Mouse (Mus musculus) heart, adult 11 months (tissue): Measurements from ENCODE around the gene Exoc4.

Experiments
- DNase-seq: peaks from one replicate; pipeline ENCODE4 v3.0.0; 2022

Gene Exoc4

GRCm38 (mm10) chr6:33872192-33872591 lies 623.3 kb downstream of the Exoc4 start:
- DNase-seq = no peak

- no peak for DNase-seq
Observed at GRCm38 (mm10) chr6:33873000-33873399, 624.1 kb downstream of the Exoc4 start.

DNA sequence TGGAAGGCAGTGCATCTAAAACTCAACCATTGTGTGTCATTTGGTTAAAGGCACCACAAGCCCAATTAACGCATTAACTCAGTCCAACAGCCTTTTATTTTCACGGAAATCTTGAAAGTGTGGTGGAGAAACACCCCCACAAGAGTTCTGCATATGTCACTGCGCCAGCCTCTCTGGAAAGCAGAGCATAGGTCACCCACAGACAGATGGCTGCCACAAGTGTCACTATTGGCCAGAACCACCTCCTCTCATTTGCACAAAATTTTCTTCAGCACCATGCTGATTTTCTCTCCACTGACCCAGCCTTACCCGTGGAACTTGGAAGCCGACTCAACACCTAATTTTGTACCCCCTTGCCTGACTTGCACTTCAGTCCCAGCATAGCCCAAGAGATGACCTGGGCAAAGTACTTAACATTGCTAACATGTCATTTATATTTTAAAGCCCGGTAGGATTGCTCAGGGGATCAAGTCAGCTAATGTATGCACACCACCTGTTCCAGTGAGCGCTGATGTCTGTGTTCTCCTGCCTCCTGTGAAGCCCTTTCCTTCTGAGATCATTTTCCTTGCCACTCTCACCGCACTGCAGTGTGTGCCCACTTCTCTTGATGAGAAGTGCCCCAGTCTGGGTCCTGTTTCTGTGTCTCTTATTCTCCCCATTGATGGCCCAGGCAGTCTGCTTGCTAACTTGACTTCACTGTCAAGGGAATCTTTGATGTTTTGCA lies 625.6 kb downstream of the Exoc4 start:
- no peak for DNase-seq

- no peak for DNase-seq
Observed at GRCm38 (mm10) chr6:33884141-33884683, 635.3 kb downstream of the Exoc4 start.

DNA sequence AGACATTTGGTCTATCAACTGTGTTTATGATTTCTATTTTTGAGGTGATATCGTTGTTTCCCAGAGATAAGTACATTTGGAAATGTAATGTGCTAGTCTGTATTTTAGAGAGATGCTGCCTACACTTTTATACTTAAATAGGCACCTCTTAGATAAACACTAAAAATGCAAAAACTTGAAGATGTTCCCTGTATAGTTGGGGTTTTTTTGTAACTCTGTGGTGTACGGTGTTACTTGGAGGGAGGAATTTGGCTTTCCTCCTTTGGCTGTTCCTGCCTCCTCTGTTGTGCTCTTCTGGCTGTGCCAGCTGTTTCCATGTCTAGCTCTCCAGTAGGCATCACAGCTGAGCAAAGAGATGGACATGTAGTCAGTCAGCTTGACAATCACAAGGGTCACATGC lies 638.1 kb downstream of the Exoc4 start:
- DNase-seq = no peak

DNA sequence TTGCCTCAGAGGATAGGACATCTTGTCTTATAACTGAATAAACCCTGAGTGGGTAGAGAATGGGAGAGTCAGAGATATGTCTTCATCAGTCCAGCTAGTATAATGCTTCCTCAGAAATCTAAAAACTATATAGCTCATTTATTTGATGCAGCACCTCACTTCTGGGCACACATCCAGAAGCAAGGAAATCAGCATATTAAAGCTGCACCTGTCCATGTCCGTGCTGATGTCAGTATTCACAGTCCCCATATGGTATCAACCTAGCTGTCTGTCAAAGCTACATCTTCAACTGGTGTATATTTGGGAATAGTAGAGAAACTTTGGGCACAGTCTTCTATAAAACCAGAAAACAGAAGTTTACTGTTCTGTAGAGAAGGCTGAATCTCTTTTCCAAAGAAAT lies 642.0 kb downstream of the Exoc4 start:
- no peak for DNase-seq

- DNase-seq = peak; percentile 89
Observed at GRCm38 (mm10) chr6:33892142-33892541, 643.3 kb downstream of the Exoc4 start.

DNA sequence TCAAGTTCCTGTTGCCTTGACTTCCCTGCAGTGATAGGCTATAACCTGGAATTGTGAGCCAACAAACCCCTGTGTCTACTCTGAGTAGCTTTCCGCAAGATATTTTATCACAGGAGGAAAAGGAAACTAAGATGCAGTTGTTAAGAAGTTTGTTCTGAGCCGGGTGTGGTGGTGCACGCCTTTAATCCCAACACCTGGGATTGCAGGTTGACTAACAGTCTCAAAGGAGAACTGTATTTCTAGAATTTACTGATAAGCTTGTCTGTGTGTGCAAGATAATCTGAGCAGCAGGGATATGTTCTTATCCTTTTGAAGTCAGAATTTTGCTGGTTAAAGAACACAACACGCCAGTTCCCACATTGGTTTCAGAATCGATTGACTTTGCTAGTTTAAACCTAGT lies 651.1 kb downstream of the Exoc4 start:
- no peak for DNase-seq

DNA sequence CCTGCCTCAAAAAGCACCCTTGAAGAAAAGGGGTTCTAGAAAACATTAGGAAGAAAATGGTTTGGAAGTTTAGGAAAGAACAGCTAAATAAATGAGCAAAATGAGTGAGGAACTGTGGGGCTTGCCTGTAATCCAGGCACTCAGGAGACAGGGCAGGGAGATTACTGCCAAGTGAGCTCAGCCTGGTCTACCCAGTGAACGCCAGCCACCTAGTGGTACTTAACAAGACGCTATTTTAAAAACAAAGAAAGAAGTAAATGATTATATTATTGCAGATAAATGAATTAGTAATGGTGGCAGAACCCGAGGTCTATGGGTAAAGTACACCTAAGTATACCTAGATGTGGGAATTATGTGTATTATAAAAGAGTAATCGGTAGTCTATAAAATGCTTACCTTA lies 651.7 kb downstream of the Exoc4 start:
- no peak for DNase-seq

DNA sequence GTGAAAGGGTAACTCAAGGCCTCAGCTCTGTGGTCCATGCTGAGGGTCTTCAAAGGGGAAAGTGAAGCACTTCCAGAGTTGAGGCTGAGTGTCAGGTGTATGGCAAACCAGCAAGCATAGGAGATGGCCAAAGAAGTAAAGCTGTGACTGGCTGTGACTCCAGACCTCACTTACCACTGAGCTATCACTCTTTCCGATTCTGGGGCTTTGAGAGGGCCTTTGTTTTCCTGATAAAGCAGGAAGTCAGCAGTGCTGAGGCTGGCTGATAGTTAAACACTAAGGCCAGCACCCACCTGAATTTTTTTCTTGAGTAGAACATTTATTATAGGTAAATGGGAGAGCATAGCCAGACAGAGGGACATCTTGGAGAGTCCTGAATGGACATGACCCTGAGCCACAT lies 656.2 kb downstream of the Exoc4 start:
- no peak for DNase-seq

DNA sequence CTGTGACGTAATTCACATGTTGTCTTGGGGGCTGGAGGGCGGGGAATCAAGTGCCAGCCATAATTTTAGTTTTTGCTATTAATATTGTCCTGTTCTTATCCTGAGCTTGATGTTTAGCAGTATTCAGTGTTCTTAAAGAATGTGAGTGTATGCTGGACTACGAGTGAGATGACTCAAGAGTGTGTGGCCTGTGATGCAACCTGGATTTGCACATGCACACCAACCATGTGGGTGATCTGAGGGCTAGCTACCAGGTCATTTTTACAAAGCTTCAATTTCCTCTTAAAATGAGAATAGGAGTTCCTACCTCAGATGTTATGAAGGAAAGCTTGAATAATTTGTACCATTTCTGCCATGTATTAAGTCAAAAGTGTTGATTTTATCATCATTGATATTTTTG lies 661.8 kb downstream of the Exoc4 start:
- no peak for DNase-seq

- DNase-seq = no peak
Observed at GRCm38 (mm10) chr6:33913072-33913471, 664.2 kb downstream of the Exoc4 start.

- no peak for DNase-seq
Observed at GRCm38 (mm10) chr6:33913486-33913885, 664.6 kb downstream of the Exoc4 start.

DNA sequence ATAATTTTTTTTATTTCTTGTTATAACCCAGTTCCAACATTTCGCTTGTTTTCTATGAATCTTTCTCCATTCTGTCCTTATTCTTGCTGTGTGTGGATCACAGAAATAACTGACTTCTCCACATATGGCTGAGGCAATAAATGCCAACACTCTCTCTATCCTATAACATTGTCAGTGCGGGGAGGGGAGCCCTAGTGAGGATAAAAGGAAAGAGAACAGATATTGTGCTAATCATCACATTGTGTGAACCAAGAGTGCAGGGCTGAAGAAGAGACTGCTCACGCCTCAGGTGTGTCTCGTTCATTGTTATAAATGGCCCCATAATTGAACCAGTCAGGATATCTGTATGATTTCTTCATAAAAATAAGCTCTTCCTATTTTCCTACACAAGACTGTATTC lies 665.1 kb downstream of the Exoc4 start:
- DNase-seq = no peak

DNA sequence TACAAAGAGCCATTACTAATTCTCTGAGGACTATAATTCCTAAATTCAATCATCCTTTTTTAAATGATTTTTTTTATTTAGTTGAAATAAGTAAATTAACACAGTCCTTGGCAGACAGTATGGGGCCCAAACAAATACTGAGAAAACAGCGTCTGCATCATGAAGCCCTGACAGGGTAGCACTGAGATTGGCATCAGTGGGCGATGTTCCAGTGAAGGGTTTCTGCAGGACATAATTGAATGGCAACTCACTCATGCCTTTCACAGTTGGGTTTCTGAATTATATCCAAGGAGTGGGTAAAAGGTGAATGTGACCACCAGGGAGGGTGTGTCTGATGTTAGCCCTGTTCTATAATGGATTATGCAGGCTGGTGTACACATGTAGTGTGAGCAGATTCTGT lies 674.7 kb downstream of the Exoc4 start:
- DNase-seq = no peak

DNA sequence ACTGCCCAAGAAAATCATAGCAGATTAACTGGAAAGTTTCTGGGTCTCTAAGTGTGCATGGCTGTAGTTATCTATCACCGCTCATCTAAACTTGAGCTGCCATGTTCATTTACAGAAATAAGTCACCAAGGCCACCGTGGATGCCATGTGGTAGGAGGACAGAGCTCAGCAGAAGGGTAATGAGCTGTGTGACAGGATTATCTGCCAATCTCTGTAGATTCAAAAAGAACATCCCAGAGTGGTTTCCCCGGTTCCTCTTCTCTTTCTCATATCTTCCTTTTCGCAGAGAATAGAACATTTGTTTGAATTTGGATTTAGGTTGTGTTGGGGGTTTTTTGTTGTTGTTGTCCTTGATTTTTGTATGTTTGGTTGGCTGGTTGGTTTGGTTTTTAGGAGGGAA lies 676.0 kb downstream of the Exoc4 start:
- DNase-seq = no peak

GRCm38 (mm10) chr6:33929342-33930086 lies 680.6 kb downstream of the Exoc4 start:
- peak; percentile 94 for DNase-seq

DNA sequence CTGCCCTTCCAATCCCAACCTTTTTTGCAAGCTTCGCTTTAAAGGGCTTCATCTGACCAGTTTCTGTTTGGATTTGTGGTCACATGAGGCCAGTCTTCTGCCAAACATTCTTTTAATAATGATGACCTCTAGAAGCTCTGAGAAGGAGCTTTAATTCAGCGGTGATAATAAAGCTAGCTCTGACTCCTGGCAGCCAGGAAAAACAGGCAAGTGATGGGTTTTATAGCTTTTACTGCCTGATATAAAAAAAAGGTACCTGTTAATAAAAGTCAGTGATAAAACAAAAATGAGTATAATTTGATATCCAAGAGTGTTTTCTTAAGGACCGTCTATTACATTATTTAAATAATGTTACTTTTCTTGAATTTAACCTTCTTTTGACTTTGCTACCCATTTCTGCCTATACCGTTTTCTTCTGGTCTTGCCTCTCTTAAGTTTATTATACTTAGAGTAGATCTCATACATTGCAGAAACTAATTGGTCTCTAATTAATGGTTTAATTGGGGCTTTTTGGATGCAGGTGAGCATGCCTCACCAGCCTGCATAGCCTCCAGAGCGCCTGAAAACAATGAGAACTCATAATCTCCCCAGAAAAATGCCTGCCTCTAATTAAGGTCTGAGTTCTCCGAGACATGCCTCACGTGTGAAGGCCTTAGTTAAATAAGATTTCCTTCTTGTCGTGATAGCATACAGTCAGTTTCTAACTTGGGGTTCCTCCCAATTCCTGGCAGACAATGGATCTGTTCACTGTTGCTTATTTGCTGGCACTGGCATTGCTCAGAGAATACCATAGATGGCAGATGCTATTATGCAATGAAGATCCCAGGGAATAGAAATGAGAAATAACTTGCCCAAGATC lies 681.4 kb downstream of the Exoc4 start:
- peak; percentile 40 for DNase-seq

DNA sequence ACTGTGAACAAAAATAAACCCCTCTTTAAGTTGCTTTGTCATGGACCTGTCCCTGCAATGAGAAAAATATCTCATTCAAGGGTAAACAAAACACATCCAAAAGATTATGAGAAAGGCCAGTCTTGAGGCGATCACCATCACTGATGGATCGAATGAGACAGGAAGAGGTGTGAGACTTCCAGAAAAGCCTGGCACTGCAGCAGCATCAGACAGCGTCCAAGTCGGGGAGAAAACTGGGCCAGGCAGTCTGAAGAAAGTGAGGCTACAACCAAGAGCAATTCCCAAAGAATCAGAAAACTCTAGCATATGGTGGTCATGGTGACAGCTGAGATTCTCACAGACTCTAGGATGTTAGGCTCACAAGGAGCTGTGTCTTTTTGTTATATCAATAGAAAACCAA lies 689.0 kb downstream of the Exoc4 start:
- DNase-seq = peak; percentile 66

- peak; percentile 49 for DNase-seq
Observed at GRCm38 (mm10) chr6:33939169-33939568, 690.3 kb downstream of the Exoc4 start.

DNA sequence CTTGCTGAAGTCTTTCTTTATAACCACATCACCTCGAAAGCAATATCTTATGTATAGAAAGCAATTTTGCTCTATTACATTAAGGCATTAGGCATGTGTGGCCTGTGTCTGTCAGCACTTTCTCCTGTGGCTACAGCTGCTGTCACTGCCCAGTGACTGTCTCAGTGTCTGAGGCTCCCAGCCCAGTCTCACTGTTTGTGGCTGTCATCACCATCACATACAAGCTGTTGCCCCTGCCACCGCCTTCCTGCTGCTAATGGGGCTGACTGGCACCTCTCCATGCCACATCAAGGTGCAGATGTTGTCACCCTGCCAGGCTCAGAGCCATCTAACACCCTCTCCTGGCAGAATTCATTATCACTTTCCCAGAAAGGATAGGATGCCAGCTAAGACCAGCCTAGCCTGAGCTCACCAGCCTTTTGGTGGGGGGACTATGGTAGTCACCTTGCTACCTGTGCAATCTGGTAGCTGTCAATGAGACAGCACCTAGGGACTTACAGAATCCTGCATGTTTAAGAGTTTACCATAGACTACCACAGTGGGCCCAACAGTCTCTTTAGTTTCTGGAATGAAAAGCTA lies 698.1 kb downstream of the Exoc4 start:
- DNase-seq = peak; percentile 82

GRCm38 (mm10) chr6:33950113-33950512 lies 701.2 kb downstream of the Exoc4 start:
- DNase-seq = peak; percentile 45

DNA sequence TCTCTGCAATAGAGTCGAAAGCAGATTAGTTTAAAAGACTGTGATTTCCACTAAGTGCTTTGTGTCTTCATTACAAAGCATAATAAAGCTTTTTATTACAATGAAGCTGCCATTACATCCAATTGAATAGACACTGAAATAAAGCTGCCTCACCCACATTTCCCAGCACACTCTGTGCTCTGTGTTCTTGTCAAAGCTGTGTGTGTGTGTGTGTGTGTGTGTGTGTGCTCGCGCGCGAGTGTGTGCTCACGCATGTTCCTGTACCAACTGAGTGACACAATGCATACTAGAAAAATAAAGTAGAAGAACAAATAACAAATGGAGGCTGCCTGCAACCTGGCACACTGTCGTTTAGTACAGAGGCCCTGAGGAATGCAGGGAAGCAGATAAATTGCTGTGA lies 706.6 kb downstream of the Exoc4 start:
- DNase-seq = peak; percentile 18
